Mouse (Mus musculus) ovary, postnatal 10 days (tissue): ENCODE measurements around the gene Otos.

Experiments
- DNase-seq: peaks from one replicate; pipeline ENCODE4 v3.0.0; 2022; ENCODE audit warnings: low spot score

The Otos gene

GRCm38 (mm10) chr1:92646601-92647000, 2.0 kb downstream of the Otos start:
- DNase-seq: no peak

GRCm38 (mm10) chr1:92646111-92646510, 2.5 kb downstream of the Otos start:
- DNase-seq: no peak

GRCm38 (mm10) chr1:92644916-92645315, 3.7 kb downstream of the Otos start:
- DNase-seq: no peak

- DNase-seq: no peak
Observed at GRCm38 (mm10) chr1:92643691-92644090, 5.0 kb downstream of the Otos start.

- DNase-seq: peak; percentile 86
Observed at GRCm38 (mm10) chr1:92641514-92642272, 6.9 kb downstream of the Otos start, which contains the start of gene Cops9. Gene Cops9, minus strand, starts transcription at chr1:92641985.

GRCm38 (mm10) chr1:92640393-92640792, 8.2 kb downstream of the Otos start:
- no peak for DNase-seq

- no peak for DNase-seq
Observed at GRCm38 (mm10) chr1:92638736-92639135, 9.9 kb downstream of the Otos start.

GRCm38 (mm10) chr1:92638181-92638580, 10.5 kb downstream of the Otos start:
- no peak for DNase-seq

GRCm38 (mm10) chr1:92637501-92638172, 11.0 kb downstream of the Otos start:
- no peak for DNase-seq

GRCm38 (mm10) chr1:92636676-92637075, 12.0 kb downstream of the Otos start:
- no peak for DNase-seq

- DNase-seq: no peak
Observed at GRCm38 (mm10) chr1:92636015-92636414, 12.6 kb downstream of the Otos start.

- DNase-seq: no peak
Observed at GRCm38 (mm10) chr1:92634976-92635599, 13.6 kb downstream of the Otos start.

GRCm38 (mm10) chr1:92634569-92634968, 14.1 kb downstream of the Otos start:
- DNase-seq: no peak

- DNase-seq: no peak
Observed at GRCm38 (mm10) chr1:92633726-92634125, 14.9 kb downstream of the Otos start.

GRCm38 (mm10) chr1:92632948-92633347, 15.7 kb downstream of the Otos start:
- DNase-seq: no peak

GRCm38 (mm10) chr1:92632196-92632595, 16.4 kb downstream of the Otos start:
- no peak for DNase-seq

- DNase-seq: no peak
Observed at GRCm38 (mm10) chr1:92628227-92628626, 20.4 kb downstream of the Otos start.

GRCm38 (mm10) chr1:92618360-92618759, 30.3 kb downstream of the Otos start:
- DNase-seq: no peak

GRCm38 (mm10) chr1:92617488-92617887, 31.2 kb downstream of the Otos start, which contains the start of gene Olfr12:
Gene Olfr12, plus strand, starts transcription at chr1:92617788.
- DNase-seq: no peak

GRCm38 (mm10) chr1:92616046-92616445, 32.6 kb downstream of the Otos start:
- DNase-seq: no peak

- no peak for DNase-seq
Observed at GRCm38 (mm10) chr1:92614516-92614915, 34.1 kb downstream of the Otos start.

- no peak for DNase-seq
Observed at GRCm38 (mm10) chr1:92613175-92613574, 35.5 kb downstream of the Otos start.

GRCm38 (mm10) chr1:92611008-92611407, 37.6 kb downstream of the Otos start:
- no peak for DNase-seq
